Mouse (Mus musculus): ENCODE data around the gene Dnah8. TPM values are rescaled to one million over a fixed set of nuclear protein-coding genes. Genes with fewer than 3 reads are reported as not detected.

Dnah8 gene
- polyA plus RNA-seq, 1 experiment from 2014 or later = 2.0 TPM

Other genes starting within 250 kb of the Dnah8 start
- gene Btbd9, start 47.9 kb upstream of the Dnah8 start, polyA plus RNA-seq (2014; fragmentation: Nextera tagmentation; extraction: Ambion mirVana) = 63.1 and 63.3 TPM in 2 replicates
- gene Glo1, start 2.5 kb downstream of the Dnah8 start, polyA plus RNA-seq (2014; fragmentation: Nextera tagmentation; extraction: Ambion mirVana) = 240 and 244 TPM in 2 replicates